Mouse (Mus musculus) monocyte, adult 5-6 weeks (primary cell): ENCODE measurements at regions not wholly inside any gene's neighbourhood (a gene's known extent, or its start where the extent isn't known, plus 50 kb on each side); places are given as distances from the start of the nearest gene placed in this dataset.
"Not testable (repeated sequence)": the region's sequence is repeated elsewhere in the genome, so short reads cannot be mapped to it uniquely, and the experiment has no call there.

Experiments
- ATAC-seq: fragments of 153-309, 156-312 bp; replicated peaks from 2 replicates; pipeline ENCODE4 v1.8.0; 2017; ENCODE audit warnings: mild to moderate bottlenecking; ENCODE audit not compliant: low TSS enrichment, insufficient number of reproducible peaks, severe bottlenecking, poor library complexity, low FRiP score

- ATAC-seq = no peak
Observed at GRCm38 (mm10) chr17:50393698-50394097, 100.3 kb upstream of the Dazl start.

- no peak for ATAC-seq
Observed at GRCm38 (mm10) chr17:50394801-50395200, 101.4 kb upstream of the Dazl start.

- ATAC-seq = no peak
Observed at GRCm38 (mm10) chr17:50395669-50396068, 102.2 kb upstream of the Dazl start.

GRCm38 (mm10) chr17:50397324-50397723 lies 103.9 kb upstream of the Dazl start:
- ATAC-seq = no peak

- no peak for ATAC-seq
Observed at GRCm38 (mm10) chr17:50407249-50407990, 101.8 kb upstream of the Plcl2 start.

GRCm38 (mm10) chr17:50408581-50408980 lies 100.6 kb upstream of the Plcl2 start:
- no peak for ATAC-seq

- no peak for ATAC-seq
Observed at GRCm38 (mm10) chr17:50409271-50409670, 99.9 kb upstream of the Plcl2 start.

- peak; percentile 72 for ATAC-seq
Observed at GRCm38 (mm10) chr17:50409895-50410294, 99.3 kb upstream of the Plcl2 start.

GRCm38 (mm10) chr17:50410296-50410695 lies 98.9 kb upstream of the Plcl2 start:
- ATAC-seq = no peak

- ATAC-seq = no peak
Observed at GRCm38 (mm10) chr17:50412446-50412845, 96.8 kb upstream of the Plcl2 start.

- no peak for ATAC-seq
Observed at GRCm38 (mm10) chr17:50413916-50414315, 95.3 kb upstream of the Plcl2 start.

- peak; percentile 74 for ATAC-seq
Observed at GRCm38 (mm10) chr17:50415331-50416005, 93.7 kb upstream of the Plcl2 start.

- ATAC-seq = no peak
Observed at GRCm38 (mm10) chr17:50416119-50416518, 93.1 kb upstream of the Plcl2 start.

GRCm38 (mm10) chr17:50416538-50417113 lies 92.6 kb upstream of the Plcl2 start:
- ATAC-seq = no peak

GRCm38 (mm10) chr17:50418863-50419383 lies 90.3 kb upstream of the Plcl2 start:
- no peak for ATAC-seq

GRCm38 (mm10) chr17:50419551-50419950 lies 89.7 kb upstream of the Plcl2 start:
- not testable (repeated sequence) for ATAC-seq

- peak; percentile 79; the same call in 1 of the 2 replicates for ATAC-seq
Observed at GRCm38 (mm10) chr17:50419966-50420365, 89.2 kb upstream of the Plcl2 start.

GRCm38 (mm10) chr17:50420690-50421089 lies 88.5 kb upstream of the Plcl2 start:
- ATAC-seq = no peak

GRCm38 (mm10) chr17:50421476-50421875 lies 87.7 kb upstream of the Plcl2 start:
- ATAC-seq = no peak

GRCm38 (mm10) chr17:50425110-50425509 lies 84.1 kb upstream of the Plcl2 start:
- no peak for ATAC-seq
